Mouse (Mus musculus): ENCODE results near the gene Rgs3.

DNA sequence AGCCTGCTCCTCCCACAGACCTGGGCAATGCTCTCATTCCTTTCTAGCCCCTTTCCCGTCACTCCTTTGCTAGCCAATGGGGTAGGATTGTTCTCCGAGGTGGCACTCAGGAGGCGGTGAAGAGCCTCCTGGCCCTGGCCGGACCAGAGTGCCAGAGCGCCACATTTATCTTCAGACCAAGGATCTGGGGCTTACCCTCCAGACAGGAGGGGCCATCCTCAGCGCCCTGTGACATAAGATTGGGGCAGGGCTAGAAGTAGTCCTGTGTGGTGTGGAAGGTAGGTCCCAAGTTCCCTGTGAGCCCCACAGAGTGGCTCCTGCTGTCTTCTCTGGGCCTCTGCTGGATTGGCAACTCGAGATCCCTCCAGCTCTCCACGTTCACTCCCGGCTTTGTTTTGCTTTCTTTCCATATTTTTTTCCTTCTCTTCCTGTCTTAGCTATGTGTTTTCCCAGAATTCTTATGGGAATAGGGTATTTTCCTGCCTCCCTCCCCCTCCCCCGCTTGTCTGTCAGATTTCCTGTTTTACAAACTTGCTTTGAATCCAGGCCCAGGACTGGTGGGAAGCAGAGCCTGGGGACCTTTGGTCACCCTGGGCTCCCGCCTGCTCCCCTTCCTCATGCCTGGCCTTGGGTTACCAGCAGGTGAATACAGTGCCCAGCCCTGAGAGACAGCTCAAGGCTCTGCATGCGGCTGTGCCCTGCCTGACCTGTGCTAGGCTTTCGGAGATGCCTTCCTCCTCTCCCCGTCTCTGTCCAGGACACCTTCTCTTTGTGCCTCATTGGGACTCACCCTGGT is 62.4 kb downstream of the Rgs3 start:
- TF ChIP-seq POLR2A (IDR thresholded peaks at IDR 0.05; ENCODE audit: borderline replicate concordance, low read depth, low read length) (no peak), CTCF (IDR thresholded peaks at IDR 0.05; ENCODE audit: low read depth, low read length) (no peak)
